Mouse (Mus musculus) kidney, postnatal 0 days (tissue): Measurements from ENCODE around the gene Ece1. TPM values are rescaled to one million over a fixed set of nuclear protein-coding genes. Genes with fewer than 3 reads are reported as not detected.
A peak's percentile ranks its signal among the peaks of the same experiment; 100 is the strongest.

Experiments used
- ATAC-seq: fragments of 200-750 bp; cut with Nextera tagmentation; replicated peaks from 2 replicates; pipeline ENCODE4 v1.8.0; 2017; ENCODE audit warnings: low read depth, moderate number of reproducible peaks, moderate TSS enrichment, moderate library complexity; ENCODE audit not compliant: low FRiP score
- DNase-seq: peaks from one replicate; pipeline ENCODE4 v3.0.0-alpha.2; 2016; ENCODE audit warnings: low spot score
- H3K27ac ChIP-seq: fragments of 300-500 bp; sonication (generic); 2 replicates; pipeline ENCODE4 v1.5.1; 2014; ENCODE audit warnings: mild to moderate bottlenecking
- H3K27me3 ChIP-seq: fragments of 300-500 bp; sonication (generic); 2 replicates; pipeline ENCODE4 v1.6.1; 2014; ENCODE audit warnings: low read length, mixed read lengths; ENCODE audit not compliant: insufficient read depth
- H3K36me3 ChIP-seq: fragments of 300-500 bp; sonication (generic); 2 replicates; pipeline ENCODE4 v1.6.1; 2014; ENCODE audit warnings: low read length, mixed read lengths; ENCODE audit not compliant: insufficient read depth
- H3K4me1 ChIP-seq: fragments of 300-500 bp; sonication (generic); replicated peaks from 2 replicates; pipeline ENCODE4 v1.6.1; 2014; ENCODE audit warnings: antibody characterized with exemption, low read length, mixed read lengths; ENCODE audit not compliant: insufficient read depth
- H3K4me2 ChIP-seq: fragments of 300-500 bp; sonication (generic); 2 replicates; pipeline ENCODE4 v1.6.1; 2014; ENCODE audit warnings: mild to moderate bottlenecking, low read length, moderate library complexity, mixed read lengths
- H3K4me3 ChIP-seq: fragments of 300-500 bp; sonication (generic); replicated peaks from 2 replicates; pipeline ENCODE4 v1.5.1; 2014; ENCODE audit warnings: low read depth, low read length
- H3K9ac ChIP-seq: fragments of 300-500 bp; sonication (generic); 2 replicates; pipeline ENCODE4 v1.6.1; 2014; ENCODE audit warnings: low read depth, low read length
- H3K9me3 ChIP-seq: fragments of 300-500 bp; sonication (generic); replicated peaks from 2 replicates; pipeline ENCODE4 v1.6.1; 2016; ENCODE audit warnings: low read length, inconsistent platforms, mixed read lengths
- CTCF ChIP-seq: IDR thresholded peaks from 2 replicates; pipeline ENCODE4 v1.5.1; 2016; ENCODE audit warnings: antibody characterized with exemption, low read depth, mild to moderate bottlenecking, moderate library complexity
- WGBS: fragments of 180-500 bp; shearing (Covaris S2); extraction: QIAGEN DNeasy Blood & Tissue Kit; methylation state at CpG from one replicate; pipeline ENCODE4 v1.1.7; 2014; 5-methylcytosine and 5-hydroxymethylcytosine counted together
- polyA plus RNA-seq: library from polyadenylated mRNA; unstranded; fragments of >200 nt; fragmentation: Nextera tagmentation; extraction: Ambion mirVana; gene quantifications from 2 replicates; pipeline ENCODE4 v1.2.1, GENCODE M21; 2015

Ece1 gene
- polyA plus RNA-seq, 1 experiment from 2014 or later = 40.8 TPM

DNA sequence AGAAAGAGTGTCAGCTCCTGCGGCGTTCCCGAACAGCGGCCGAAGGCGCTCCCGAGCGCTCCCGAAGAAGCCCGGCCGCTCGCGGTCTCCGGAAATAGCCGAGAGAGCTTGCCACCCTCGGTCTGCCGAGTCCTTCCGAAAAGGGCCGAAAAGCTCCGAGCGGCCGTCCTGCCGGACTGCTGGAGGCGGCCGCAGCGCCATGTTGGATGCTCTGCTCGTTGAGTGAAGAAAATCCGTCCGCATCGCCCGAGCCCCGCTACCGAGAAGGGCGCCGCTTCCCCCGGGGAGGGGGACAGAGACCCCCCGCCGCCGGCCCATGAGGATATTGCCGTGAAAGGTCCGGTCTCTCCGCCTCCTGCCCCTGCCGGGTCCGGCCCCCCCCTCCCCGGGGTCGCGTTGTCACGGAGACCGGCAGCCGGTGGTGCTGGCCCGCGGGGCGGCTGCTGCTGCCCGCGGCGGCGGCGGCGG is 131.3 kb downstream of the Ece1 start:
- TF ChIP-seq CTCF = no peak
- Histone ChIP-seq H3K27ac (peak overlapping the region; percentile 91), H3K4me3 (peak overlapping the region; percentile 93), H3K27me3 (no peaks in the 10 kb centered on the region), H3K9me3 (no peaks in the 10 kb centered on the region), H3K4me2 (peak overlapping the region; percentile 82), H3K4me1 (peaks cover 26% of the 10 kb centered on the region), H3K36me3 (0 out of 2 replicates have a peak, but pooled peaks cover 5% of the 10 kb centered on the region), H3K9ac (peak overlapping the region; percentile 99)
- peak; percentile 94 for ATAC-seq
- under 1% methylated on average over 59 of the region's 59 CpGs for WGBS
- DNase-seq = peak; percentile 98

DNA sequence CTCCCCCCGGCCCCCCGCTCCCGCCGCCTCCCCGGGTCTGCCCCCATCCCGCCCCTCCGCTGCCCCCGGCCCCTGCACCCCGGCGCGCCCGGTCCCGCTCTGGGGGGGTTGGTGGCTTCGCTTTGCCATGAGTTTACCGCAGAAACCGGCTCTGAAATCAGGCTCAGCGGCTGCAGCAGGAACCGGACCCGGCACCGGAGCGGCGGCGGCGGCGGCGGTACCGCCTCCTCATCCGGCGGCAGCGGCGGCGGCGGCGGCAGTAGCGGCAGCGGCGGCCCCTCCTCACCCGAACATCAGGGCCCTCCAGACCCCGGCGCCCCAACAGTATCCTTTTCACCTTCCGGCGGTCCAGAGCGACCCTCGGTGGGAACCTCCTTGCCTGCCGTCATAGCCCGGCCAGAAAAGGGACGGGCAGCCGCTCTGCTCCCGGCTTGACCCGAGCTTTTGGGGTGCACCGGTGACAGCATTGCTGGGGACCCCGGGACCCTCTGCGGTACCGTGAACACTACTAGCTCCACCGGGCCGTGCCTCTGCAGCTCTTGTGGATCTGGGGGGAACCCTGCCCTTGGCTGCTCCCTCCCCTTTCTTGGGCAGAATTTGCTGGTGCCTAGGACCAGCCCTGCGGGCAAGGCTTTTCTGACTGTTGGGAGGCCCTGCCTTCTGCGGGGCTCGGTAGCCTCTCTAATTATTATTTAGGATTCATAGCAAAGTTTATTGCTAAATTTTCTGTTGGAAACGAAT is 132.0 kb downstream of the Ece1 start:
- Histone ChIP-seq H3K9me3 (no peaks in the 10 kb centered on the region), H3K4me3 (peak overlapping the region; percentile 93), H3K4me2 (peak overlapping the region; percentile 82), H3K9ac (peak overlapping the region; percentile 99), H3K27me3 (no peaks in the 10 kb centered on the region), H3K36me3 (0 out of 2 replicates have a peak, but pooled peaks cover 8% of the 10 kb centered on the region), H3K27ac (peak overlapping the region; percentile 91), H3K4me1 (peaks cover 26% of the 10 kb centered on the region)
- TF ChIP-seq CTCF = no peak
- peak; percentile 51 for DNase-seq
- WGBS = under 1% methylated on average over 50 of the region's 60 CpGs
- ATAC-seq = peak; percentile 2; the same call in 1 of the 2 replicates

DNA sequence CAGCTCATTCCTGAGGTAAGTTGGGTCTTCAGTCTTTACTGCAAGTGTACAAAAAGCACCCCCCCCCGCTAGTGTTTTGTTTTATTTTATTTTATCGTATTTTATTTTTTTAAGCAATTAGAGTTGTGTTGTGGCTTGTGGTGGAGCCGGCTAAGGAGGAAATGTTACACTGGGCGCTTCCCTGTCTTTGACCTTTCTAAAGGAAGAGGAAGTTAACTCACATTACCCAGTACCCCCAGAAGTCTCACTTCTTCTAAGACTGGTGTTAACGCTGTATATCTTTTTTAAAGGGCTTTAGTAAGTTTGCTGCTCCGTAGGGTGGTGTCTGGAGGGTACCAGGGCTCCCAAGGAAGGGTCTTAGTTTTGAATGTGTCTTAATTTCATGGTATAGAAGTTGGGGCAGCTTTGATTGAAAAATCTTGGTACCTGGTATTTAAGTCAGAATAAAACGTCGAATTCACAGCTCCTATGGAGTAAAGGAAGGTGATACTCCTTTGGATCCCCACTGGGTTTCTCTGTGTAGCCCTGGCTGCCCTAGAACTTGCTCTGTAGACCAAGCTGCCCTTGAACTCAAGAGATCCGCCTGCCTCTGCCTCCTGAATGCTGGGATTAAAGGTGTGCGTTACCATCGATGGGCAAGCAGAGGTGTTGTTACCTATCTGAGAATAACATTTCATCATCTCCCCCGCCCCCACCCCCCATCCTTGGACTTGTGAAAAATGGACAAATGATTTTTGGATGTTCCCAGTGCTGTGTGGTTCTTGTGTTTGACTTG is 132.7 kb downstream of the Ece1 start:
- WGBS = 36% methylated on average over 12 of the region's 12 CpGs
- no peak for ATAC-seq
- DNase-seq = no peak

DNA sequence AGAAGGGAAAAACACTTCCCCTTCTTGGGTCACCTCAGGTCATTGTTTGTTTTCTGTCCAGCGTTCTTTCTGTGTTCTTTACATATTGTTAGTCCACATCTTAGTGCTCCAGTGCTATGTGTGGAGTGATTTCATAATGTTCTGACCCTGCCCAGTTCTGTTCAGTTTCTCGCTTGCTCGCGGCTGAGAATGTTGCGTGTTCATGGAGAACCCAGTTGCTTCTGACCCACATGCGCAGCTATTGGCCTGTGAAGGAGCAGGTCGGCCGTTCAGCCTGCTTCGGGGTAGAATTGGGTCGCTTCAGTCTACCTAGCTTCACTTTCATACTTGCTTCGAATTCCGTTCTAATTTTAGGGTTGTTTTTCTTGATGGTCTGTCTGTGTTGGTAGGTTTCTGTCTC is 133.4 kb downstream of the Ece1 start:
- Histone ChIP-seq H3K9ac (peak overlapping the region; percentile 50; the same call in 1 of the 2 replicates), H3K27me3 (no peaks in the 10 kb centered on the region), H3K4me1 (peaks cover 26% of the 10 kb centered on the region), H3K27ac (0 out of 2 replicates have a peak overlapping the region, but pooled peaks have one; percentile 38), H3K4me3 (peak overlapping the region; percentile 93), H3K4me2 (peak overlapping the region; percentile 82), H3K9me3 (no peaks in the 10 kb centered on the region), H3K36me3 (0 out of 2 replicates have a peak, but pooled peaks cover 15% of the 10 kb centered on the region)
- WGBS = 40% methylated on average over 12 of the region's 12 CpGs
- DNase-seq (peak; percentile 14), ATAC-seq (no peak)
- no peak for TF ChIP-seq CTCF

More for the DNA sequence above, 132.7 kb downstream of the Ece1 start:
- H3K27me3 ChIP-seq = no peaks in the 10 kb centered on the region
- peaks cover 26% of the 10 kb centered on the region for H3K4me1 ChIP-seq
- 0 out of 2 replicates have a peak, but pooled peaks cover 15% of the 10 kb centered on the region for H3K36me3 ChIP-seq
- H3K9ac ChIP-seq = peak overlapping the region; percentile 99
- no peaks in the 10 kb centered on the region for H3K9me3 ChIP-seq
- H3K4me3 ChIP-seq = peak overlapping the region; percentile 93
- H3K4me2 ChIP-seq = peak overlapping the region; percentile 82
- no peak for TF ChIP-seq CTCF
- H3K27ac ChIP-seq = peak overlapping the region; percentile 91; the same call in 1 of the 2 replicates

DNA sequence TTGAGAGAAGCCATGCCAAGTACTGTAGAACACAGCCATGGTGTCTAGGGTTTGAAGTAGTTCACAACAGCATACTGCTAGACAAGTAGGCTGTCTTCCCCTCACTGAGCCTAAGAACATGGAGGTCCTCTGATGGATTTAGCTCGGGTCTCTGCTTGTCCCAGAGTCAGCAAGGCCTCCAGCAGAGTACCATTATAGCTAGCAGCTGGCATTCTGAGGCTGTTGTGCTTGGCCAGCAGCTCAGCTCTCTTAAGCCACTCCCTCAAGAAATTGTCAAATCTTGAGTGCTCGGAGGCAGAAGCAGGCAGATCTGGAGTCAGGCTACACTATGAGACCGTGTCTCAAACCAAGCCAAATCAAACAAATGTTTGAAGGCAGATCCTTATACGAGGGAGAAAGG is 136.2 kb downstream of the Ece1 start:
- 62% methylated on average over 4 of the region's 4 CpGs for WGBS
- H3K4me3 ChIP-seq = no peak overlapping the region
- H3K27ac ChIP-seq = no peak overlapping the region
- no peak overlapping the region for H3K4me2 ChIP-seq
- 0 out of 2 replicates have a peak, but pooled peaks cover 15% of the 10 kb centered on the region for H3K36me3 ChIP-seq
- ATAC-seq = no peak
- no peak for TF ChIP-seq CTCF
- no peaks in the 10 kb centered on the region for H3K27me3 ChIP-seq
- no peaks in the 10 kb centered on the region for H3K9me3 ChIP-seq
- peaks cover 17% of the 10 kb centered on the region for H3K4me1 ChIP-seq
- H3K9ac ChIP-seq = no peak overlapping the region
- no peak for DNase-seq

DNA sequence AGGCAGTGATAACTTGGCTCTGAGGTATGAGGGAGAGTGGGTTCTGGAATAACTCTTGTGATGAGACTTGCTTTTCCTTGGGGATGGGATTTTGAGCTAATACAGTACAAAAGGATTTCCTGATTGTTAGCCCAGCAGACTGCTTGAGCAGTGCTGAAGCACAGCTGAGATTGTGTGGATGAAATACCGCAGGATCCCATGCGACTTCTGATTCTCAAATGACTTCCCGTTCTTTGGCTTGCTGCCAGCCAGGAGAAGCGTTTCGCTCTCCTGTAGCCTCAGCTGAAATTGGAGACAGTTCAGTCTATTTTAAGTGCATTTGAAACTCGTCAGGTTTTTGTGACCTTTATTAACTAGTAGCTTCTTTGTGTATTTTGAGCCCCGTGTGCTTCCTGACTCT is 138.6 kb downstream of the Ece1 start:
- DNase-seq (peak; percentile 74), ATAC-seq (no peak)
- Histone ChIP-seq H3K4me2 (no peak overlapping the region), H3K4me1 (peaks cover 6% of the 10 kb centered on the region), H3K4me3 (no peak overlapping the region), H3K36me3 (0 out of 2 replicates have a peak, but pooled peaks cover 19% of the 10 kb centered on the region), H3K27me3 (no peaks in the 10 kb centered on the region), H3K9ac (no peak overlapping the region), H3K9me3 (no peaks in the 10 kb centered on the region), H3K27ac (no peak overlapping the region)
- no peak for TF ChIP-seq CTCF
- WGBS = 10% methylated on average over 7 of the region's 7 CpGs
